Mouse (Mus musculus) erythroblast, embryonic 14.5 days (primary cell): ENCODE measurements around the gene Ifitm7. TPM values are rescaled to one million over a fixed set of nuclear protein-coding genes. Genes with fewer than 3 reads are reported as not detected.
A peak's percentile ranks its signal among the peaks of the same experiment; 100 is the strongest.

Experiments used
- H3K27me3 ChIP-seq: 2 replicates; pipeline ENCODE4 v1.6.1; 2012; ENCODE audit warnings: inconsistent platforms; ENCODE audit not compliant: control insufficient read depth
- H3K36me3 ChIP-seq: 2 replicates; pipeline ENCODE4 v1.6.1; 2012; ENCODE audit warnings: mild to moderate bottlenecking, inconsistent platforms; ENCODE audit not compliant: control insufficient read depth
- H3K4me1 ChIP-seq: 2 replicates; pipeline ENCODE4 v1.6.1; 2012; ENCODE audit warnings: inconsistent platforms; ENCODE audit not compliant: control insufficient read depth
- H3K4me3 ChIP-seq: replicated peaks from 2 replicates; pipeline ENCODE3; 2012; ENCODE audit warnings: moderate library complexity, mild to moderate bottlenecking, inconsistent platforms
- H3K9me3 ChIP-seq: 2 replicates; pipeline ENCODE4 v1.6.1; 2012; ENCODE audit warnings: low read length, inconsistent platforms, mixed read lengths; ENCODE audit not compliant: control insufficient read depth
- GATA1 ChIP-seq: IDR thresholded peaks from 2 replicates; pipeline ENCODE4 v1.6.1; 2012; ENCODE audit warnings: low read length, inconsistent platforms, mixed read lengths
- TAL1 ChIP-seq: IDR thresholded peaks from 3 replicates; pipeline ENCODE4 v1.6.1; 2012; ENCODE audit warnings: low read length, inconsistent platforms, mixed read lengths
- polyA plus RNA-seq: library from polyadenylated mRNA; stranded (reverse); fragments of >175 nt; gene quantifications from 2 replicates; pipeline ENCODE4 v1.2.3, GENCODE M21; 2012

Ifitm7 gene
- not detected in 2 replicates for polyA plus RNA-seq

DNA sequence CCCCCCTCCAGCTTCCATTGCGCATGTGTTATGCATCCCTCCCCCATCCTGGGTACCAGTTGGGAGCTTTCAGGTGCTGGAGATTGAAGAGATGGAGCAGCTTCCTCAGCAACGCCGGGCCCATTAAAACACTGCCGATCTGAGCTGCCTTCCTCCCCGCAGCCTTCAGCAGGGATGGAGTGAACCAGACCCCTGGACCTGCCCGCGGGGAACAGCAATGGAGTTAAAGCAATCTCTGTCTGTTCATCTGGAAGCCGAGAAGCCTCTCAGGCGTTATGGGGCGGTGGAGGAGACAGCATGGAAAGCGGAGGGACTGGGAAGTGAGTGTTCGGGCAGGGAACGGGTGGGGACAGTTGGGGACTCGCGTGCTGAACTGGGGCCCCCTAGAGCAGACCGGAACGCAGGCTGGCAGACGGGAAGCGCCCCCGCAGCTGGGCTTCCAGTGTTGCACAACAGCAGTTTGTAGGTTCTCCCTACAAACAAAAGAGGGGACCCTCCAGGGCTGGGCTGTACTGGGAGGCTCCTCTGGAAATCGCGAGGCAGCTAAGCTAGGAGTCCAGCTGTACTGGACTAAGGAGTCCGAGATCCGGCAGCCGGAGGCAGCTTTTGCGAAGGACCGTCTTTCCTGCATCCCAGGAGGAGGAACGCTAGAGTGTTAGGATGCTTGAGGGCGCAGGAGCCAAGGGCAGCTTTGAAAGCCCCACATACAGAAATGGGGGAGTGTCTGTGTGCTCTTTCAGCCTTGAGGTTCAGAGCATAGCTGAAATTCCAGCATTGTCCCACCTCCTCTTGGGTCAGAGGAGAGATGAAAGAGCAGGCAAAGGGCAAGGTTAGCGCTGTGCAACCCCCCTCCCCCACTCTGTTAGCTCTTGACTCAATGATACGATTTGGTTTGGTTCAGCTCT, at the start of gene Ifitm7, which contains the start of gene 2900011O08Rik:
Gene Ifitm7 (minus strand): TSS at position 315 of the 905 bp plus-strand sequence.
Gene 2900011O08Rik (plus strand): TSS at position 31 of the 905 bp plus-strand sequence.
- no peak for TF ChIP-seq GATA1
- no peak for TF ChIP-seq TAL1
- H3K4me1 ChIP-seq: no peaks in the 10 kb centered on the region
- H3K36me3 ChIP-seq: no peaks in the 10 kb centered on the region
- H3K27me3 ChIP-seq: peaks cover 13% of the 10 kb centered on the region
- peak within 1 kb of the TSS; percentile 12 for H3K4me3 ChIP-seq
- no peaks in the 10 kb centered on the region for H3K9me3 ChIP-seq

DNA sequence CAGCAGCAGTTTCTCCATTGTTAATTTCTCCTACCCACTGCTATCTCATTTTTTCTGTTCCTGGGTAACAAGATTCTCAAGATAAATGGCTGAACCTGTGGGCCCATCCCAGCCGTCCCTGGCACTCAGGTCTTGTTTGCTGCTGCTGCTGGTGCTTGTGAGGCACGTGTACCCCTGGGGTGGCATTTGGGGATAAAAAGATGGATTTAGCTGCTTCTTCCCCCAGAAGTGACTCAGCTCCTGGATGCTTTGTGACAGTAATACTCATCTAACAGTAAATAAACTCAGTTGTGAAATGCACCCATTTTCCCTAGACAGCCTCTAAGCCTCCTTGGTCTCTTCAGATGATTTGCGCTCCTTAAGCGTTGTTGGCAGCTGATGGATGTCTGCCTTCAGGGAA, 46.4 kb upstream of the Ifitm7 start:
- no peaks in the 10 kb centered on the region for H3K9me3 ChIP-seq
- TF ChIP-seq GATA1 (no peak), TAL1 (no peak)
- no peaks in the 10 kb centered on the region for H3K27me3 ChIP-seq
- H3K36me3 ChIP-seq: no peaks in the 10 kb centered on the region
- no peak overlapping the region for H3K4me3 ChIP-seq
- H3K4me1 ChIP-seq: no peaks in the 10 kb centered on the region

DNA sequence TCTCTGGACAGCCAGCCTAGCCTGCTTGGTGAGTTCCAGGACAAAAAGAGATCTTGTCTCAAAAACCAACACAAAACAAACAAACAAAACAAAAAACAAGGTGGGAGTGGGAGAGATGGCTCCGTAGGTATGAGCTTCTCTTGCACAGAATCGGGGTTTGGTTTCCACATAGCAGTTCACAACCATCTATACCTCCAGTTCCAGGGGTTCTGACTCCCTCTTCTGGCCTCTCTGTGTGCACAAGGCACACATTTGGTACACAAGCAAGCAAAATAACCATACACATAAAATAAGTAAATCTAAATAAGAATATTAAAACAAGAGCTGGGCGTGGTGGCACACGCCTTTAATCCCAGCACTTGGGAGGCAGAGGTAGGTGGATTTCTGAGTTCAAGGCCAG, 44.0 kb upstream of the Ifitm7 start:
- no peaks in the 10 kb centered on the region for H3K9me3 ChIP-seq
- no peaks in the 10 kb centered on the region for H3K4me1 ChIP-seq
- no peaks in the 10 kb centered on the region for H3K36me3 ChIP-seq
- TF ChIP-seq TAL1 (no peak), GATA1 (no peak)
- H3K27me3 ChIP-seq: no peaks in the 10 kb centered on the region
- H3K4me3 ChIP-seq: no peak overlapping the region

DNA sequence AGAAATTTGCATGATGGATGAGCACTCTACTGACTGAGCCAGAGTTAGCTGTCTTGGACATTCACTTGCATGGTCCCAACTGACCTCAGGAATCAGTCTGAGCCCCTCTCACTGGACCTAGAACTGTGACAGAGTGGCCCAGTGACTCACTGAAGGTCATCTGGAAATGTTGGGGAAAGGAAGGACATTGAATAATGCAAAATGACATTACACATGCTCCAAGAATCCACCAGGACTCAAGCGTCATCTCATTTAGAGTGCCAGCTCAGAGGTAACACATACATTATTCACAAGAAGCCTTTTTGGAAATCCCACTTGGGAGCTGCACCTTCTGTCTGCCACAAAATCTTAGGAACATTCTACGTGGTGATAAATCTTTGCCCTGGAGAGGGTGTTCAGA, 43.2 kb upstream of the Ifitm7 start:
- H3K36me3 ChIP-seq: no peaks in the 10 kb centered on the region
- H3K4me1 ChIP-seq: no peaks in the 10 kb centered on the region
- no peak overlapping the region for H3K4me3 ChIP-seq
- TF ChIP-seq TAL1 (no peak), GATA1 (no peak)
- no peaks in the 10 kb centered on the region for H3K27me3 ChIP-seq
- H3K9me3 ChIP-seq: no peaks in the 10 kb centered on the region

DNA sequence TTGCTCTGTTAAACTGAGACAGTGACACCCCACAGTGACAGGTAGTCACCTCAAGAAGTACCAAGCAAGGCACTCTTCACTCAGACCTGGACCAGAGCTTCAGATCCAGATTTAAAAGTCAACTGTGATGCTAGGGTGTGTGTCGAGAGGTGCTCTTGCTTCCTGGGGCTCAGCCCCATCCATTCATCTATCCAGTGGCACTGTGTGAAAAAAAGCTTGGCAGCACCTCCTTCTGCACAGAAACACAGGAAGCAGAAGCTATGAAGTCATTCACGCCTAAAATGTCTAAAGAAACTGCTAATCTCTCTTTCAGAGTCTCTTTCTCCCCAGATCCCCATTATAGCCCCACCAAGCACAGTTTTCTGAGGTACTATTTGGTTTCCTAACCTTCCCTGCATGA, 42.4 kb upstream of the Ifitm7 start:
- Histone ChIP-seq H3K9me3 (no peaks in the 10 kb centered on the region), H3K4me1 (no peaks in the 10 kb centered on the region), H3K27me3 (no peaks in the 10 kb centered on the region), H3K4me3 (no peak overlapping the region), H3K36me3 (no peaks in the 10 kb centered on the region)
- TF ChIP-seq TAL1 (no peak), GATA1 (no peak)

DNA sequence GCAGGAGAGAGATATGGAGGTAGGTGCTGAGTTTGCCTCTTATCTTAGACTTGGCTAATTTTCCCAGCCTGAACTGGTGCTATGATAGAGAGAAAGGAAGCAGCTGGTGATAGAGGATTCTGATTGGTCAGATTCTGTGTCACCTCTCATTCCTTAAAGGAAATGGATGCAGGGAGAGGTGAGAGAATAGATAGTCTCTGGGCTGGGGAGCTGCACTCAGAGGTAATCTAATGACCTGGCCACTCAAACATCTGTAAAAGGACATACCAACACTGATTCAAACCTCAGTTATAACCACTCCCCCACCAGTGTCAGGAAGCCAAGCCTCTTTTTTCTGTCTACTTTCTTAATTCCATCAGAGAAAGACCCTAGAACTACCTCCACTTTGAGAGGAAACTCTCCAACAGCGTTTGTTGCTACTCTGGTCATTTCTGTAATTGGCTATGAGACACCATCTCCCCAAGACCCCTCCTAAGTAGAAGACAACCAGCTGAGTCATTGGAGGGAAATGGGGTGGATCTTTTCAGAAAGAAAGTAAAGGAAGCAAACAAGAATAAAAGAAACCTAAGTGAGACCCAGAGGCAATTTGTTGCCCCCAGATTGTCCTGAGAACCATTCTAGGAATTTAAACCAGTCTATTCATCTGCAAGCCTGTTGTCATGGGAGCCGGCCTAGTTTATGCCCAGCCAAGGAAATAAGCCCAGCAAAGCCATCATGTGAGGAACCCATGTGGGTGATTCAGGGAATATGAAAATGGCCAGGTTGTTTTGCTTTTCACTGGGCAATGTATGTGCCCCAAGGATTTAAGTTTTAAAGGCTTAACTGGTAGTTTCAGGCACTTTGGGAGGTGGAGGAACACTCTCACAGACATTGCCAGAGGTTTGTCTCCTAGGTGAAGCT, 38.7 kb upstream of the Ifitm7 start:
- H3K4me1 ChIP-seq: no peaks in the 10 kb centered on the region
- no peak overlapping the region for H3K4me3 ChIP-seq
- no peak for TF ChIP-seq TAL1
- no peak for TF ChIP-seq GATA1
- no peaks in the 10 kb centered on the region for H3K36me3 ChIP-seq
- no peaks in the 10 kb centered on the region for H3K9me3 ChIP-seq
- H3K27me3 ChIP-seq: no peaks in the 10 kb centered on the region

DNA sequence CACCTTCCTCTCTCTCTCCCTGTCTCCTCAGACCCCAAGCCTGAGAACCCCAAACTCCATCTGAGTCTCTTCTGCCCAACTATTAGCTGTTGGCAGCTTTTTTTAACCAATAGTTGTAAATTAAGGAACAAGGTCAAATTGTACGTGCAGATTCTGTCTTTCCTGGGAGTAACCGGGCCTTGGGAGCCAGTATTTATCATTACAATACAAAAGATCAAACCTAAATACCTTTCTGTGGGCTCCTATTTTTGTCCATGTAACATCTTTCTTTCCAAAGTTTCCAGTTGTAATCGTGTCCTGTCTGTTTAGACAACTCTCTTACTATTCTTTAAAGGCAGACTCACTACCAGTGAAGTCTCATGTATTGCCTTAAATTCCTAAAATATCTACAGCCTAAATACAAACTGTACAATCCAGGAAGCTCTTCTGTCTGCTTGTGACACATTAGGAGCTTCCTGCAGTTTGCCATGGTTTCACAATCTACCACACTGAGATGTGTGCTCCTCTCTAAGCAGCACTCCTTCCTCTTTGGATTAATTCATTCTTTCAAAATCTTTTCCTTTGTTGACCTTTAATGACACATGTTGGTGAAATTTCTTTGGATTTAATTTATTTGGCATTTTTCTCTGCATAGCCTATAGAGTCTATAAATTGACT, 34.6 kb upstream of the Ifitm7 start:
- no peak overlapping the region for H3K4me3 ChIP-seq
- H3K27me3 ChIP-seq: no peaks in the 10 kb centered on the region
- no peaks in the 10 kb centered on the region for H3K4me1 ChIP-seq
- TF ChIP-seq TAL1 (no peak), GATA1 (no peak)
- H3K9me3 ChIP-seq: no peaks in the 10 kb centered on the region
- no peaks in the 10 kb centered on the region for H3K36me3 ChIP-seq

DNA sequence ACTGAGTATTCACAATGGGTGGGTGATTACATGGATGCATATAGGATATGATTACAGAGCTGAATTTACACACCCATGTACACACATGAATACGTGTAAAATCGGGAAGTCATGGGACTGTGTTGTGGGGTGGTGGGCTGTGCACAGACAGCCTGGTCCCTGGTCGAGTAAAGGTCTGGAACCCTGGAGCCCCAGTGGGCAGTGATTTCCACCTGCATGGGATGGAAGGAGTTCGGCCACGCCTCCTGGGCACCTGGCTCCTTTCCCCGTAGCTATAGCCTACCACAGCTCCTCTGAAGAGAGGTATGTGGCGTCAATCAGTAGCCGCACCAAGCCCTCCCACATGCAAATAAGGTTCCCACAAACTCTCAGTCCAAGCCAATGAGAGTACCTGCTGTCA, 30.6 kb upstream of the Ifitm7 start:
- no peaks in the 10 kb centered on the region for H3K4me1 ChIP-seq
- H3K36me3 ChIP-seq: no peaks in the 10 kb centered on the region
- TF ChIP-seq GATA1 (no peak), TAL1 (no peak)
- H3K27me3 ChIP-seq: no peaks in the 10 kb centered on the region
- no peak overlapping the region for H3K4me3 ChIP-seq
- H3K9me3 ChIP-seq: no peaks in the 10 kb centered on the region

DNA sequence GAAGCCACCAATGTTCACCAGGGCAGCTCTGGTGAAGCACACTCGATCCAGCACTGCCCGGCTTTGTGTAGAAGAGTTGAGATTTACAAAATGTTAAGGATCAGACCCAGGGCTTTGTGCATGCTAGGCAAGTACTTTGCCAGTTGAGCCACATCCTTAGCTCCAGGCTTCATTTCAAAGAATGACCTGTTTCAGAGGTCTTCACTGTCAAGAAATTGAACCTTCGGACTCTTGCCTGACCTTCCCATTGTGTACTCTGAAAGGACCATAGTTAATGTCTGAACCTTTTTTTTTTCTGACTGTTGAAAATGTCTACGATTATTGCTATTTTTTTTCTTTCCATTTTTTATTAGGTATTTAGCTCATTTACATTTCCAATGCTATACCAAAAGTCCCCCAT, 23.3 kb upstream of the Ifitm7 start:
- Histone ChIP-seq H3K9me3 (no peaks in the 10 kb centered on the region), H3K36me3 (no peaks in the 10 kb centered on the region), H3K4me3 (no peak overlapping the region), H3K4me1 (no peaks in the 10 kb centered on the region), H3K27me3 (no peaks in the 10 kb centered on the region)
- TF ChIP-seq GATA1 (no peak), TAL1 (no peak)
